Mouse (Mus musculus) natural killer cell, adult 2 months (primary cell): ENCODE measurements around the gene Kif3a.
"Not testable (repeated sequence)": the region's sequence is repeated elsewhere in the genome, so short reads cannot be mapped to it uniquely, and the experiment has no call there.

Experiments
- DNase-seq, 2 experiments: peaks; one replicate each; pipeline ENCODE4 v3.0.0; 2022; ENCODE audit warnings: low spot score in 2 of 2

Kif3a gene

GRCm38 (mm10) chr11:53543021-53543420, 24.2 kb upstream of the Kif3a start:
- DNase-seq: no peak

DNA sequence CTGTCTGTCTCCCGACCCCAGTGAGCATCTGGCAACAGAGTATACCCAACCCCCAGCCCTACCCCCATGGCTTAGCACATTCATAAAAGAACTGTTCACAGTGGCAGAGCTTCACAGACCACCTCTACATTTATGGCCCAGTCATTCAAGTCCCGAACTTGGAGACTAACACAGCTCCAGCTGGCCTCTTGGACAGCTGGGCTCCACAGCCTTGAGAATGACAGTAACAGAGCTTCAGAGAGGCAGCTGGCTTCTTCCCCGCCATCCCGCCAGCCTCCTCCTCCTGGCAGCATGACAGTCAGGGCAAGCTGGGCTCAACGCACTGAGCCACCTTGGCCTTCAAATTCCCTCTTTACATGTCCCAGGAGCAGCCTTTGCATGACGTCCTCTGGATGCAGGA, 20.9 kb upstream of the Kif3a start:
- DNase-seq: no peak

GRCm38 (mm10) chr11:53547566-53547965, 19.6 kb upstream of the Kif3a start:
- DNase-seq: no peak

DNA sequence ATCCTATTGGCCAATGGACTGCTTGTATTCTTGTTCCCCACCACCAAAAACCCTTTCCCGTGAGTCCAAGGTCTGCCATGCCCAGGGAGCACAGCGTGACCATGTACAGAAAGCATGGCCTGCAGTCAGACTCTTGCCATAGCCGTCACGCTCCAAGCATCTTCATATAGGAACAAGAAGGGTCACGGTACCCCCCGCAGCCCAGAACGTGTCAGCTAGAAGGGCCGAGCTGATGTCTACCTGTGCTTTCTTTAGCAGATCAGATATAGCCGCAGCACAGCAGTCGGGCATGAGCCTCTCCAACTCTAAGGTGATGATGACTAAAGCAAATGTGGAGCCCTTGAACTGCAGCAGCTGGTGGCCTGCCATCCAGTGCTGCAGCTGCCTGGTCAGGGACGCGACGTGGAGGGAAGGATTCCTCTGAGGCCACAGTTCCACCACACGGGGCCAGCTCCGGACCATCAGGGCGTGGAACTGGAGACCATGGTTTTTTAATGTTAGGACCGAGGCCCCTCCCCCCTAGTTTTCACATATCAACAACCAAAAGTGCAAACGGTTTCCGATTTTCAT, 19.1 kb upstream of the Kif3a start:
- DNase-seq: no peak

DNA sequence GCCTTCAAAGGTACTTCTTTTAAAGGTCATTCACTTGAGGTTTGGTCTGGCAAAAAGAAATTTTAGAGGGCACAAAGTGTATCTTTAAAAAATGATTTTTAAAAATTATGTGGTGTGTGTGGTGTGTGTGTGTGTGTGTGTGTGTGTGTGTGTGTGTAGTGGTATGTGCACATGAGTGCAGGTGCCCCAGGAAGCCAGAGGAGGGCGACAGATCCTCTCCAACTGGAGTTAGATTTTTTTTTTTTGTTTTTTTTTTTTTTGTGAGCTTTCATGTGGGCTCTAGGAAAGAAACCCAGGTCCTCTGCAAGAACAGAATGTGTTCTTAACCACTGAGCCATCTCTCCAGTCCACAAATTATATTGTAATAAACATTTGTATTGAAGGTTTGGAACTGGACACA, 16.5 kb upstream of the Kif3a start:
- DNase-seq: no peak

DNA sequence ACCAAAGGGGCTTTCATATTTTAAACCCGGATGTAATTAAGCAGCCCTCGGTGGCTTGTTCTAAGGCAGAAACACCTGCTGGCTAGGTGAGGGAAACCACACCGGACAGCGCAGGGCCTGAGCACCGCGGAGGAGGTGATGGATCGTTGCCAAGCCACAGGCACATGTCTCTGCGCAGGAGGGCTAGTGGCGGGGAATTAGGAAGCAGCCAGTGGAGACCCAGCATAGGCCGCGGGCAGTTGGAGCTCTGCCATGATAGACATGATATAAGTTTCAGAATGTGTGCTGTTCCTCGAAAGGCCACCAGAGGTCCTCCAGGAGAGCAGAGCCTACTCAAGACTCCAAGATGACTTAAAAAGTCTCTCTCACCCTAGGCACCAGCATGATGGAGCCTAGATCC, 15.4 kb upstream of the Kif3a start:
- no peak for DNase-seq

GRCm38 (mm10) chr11:53556529-53556928, 10.7 kb upstream of the Kif3a start:
- not testable (repeated sequence) for DNase-seq

- not testable (repeated sequence) for DNase-seq
Observed at GRCm38 (mm10) chr11:53557992-53558391, 9.2 kb upstream of the Kif3a start.

DNA sequence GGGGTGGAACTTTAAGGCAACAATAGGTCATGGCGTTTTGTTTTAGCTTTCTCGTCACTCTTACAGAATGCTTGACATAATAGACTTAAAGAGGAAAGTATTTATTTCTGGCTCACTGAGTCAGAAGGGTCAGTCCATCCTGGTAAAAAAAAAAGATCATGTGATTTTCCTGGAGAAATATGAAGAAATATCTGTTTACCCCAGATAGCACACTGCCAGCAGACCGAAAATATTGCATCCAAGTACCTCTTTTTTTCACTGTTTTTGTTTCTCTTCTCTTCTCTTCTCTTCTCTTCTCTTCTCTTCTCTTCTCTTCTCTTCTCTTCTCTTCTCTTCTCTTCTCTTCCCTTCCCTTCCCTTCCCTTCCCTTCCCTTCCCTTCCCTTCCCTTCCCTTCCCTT, 7.2 kb upstream of the Kif3a start:
- not testable (repeated sequence) for DNase-seq

- DNase-seq: no peak
Observed at GRCm38 (mm10) chr11:53561986-53562385, 5.2 kb upstream of the Kif3a start.

DNA sequence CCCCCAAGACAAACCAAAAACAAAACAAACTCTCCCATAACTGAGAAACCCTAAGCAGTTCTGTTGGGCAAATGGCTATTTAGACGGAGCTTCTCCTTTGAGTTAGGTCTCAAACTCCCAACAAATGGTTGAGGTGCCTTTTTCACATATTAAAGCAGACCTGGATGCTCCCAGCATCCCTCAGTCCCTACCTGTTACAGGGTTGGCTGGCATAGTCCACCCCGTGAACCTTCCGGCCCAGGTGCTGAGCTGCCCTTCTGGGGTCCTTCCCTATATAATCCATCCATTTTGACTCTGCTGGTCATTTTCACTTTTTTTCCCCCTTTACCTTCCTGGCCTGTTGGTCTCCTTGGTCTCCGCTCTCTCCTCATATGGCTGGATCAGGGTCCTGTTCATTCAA, 533 bp upstream of the Kif3a start:
- no peak for DNase-seq

GRCm38 (mm10) chr11:53580562-53580961, 13.4 kb downstream of the Kif3a start:
- DNase-seq: no peak

- no peak for DNase-seq
Observed at GRCm38 (mm10) chr11:53583151-53583550, 16.0 kb downstream of the Kif3a start.

GRCm38 (mm10) chr11:53584849-53585248, 17.7 kb downstream of the Kif3a start:
- no peak for DNase-seq

DNA sequence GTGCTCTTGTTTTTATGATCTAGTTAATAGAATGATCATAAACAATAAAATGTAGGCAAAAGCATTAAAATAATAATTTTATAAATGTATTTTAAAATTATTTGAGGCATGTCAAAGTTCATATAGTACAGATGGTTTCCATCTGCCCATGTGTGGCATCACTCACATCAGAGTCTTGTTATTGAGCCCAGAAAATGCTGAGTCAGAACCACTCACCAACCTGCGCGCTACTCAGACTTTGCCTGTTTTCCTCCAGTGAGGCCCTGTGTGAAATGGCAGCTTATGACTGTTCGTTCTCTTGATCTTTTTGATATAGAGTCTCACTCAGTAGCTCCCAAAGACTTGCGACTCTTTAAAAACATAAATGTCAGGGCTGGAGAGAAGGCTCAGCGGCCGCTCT, 18.3 kb downstream of the Kif3a start:
- no peak for DNase-seq

- DNase-seq: no peak
Observed at GRCm38 (mm10) chr11:53588279-53588678, 21.1 kb downstream of the Kif3a start.

DNA sequence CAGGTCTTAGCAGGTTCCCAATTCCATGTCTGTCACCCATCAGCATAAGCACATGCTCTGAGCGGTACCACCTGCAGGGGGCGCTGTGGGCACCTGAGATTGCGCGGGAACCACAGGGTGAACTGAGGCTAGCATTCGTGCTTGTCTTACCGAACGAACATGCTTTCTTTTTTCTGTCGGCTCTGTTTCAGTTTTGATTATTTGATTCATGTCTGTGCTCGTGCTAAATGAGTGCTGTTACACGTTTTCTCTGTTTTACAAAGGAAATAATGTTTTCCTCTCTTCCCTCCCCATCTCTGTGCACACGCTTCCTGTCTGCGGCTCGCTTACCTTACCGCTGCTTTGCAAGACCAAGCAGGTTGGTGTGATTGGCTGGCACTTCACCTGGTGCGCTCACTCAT, 23.2 kb downstream of the Kif3a start:
- peak; percentile 42 to 62 for DNase-seq

DNA sequence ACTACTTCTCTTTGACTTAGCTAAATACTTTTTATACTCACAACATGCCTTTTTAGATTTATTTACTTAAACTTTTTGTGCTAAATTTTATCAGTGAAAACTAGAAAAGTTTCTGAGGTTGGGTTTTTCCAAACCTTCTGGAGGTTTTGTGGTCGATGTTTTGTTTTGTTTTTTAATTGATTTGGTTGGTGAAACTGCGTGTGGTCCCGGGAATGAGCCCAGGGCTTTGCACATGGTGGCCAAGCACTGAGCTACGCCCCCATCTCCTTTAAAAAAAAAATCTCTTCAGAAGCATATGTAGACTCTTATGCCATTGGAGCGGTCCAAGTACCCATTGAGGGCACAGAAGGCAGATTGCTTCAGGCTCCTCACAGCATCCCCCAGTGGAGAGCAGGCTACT, 23.9 kb downstream of the Kif3a start:
- no peak for DNase-seq

DNA sequence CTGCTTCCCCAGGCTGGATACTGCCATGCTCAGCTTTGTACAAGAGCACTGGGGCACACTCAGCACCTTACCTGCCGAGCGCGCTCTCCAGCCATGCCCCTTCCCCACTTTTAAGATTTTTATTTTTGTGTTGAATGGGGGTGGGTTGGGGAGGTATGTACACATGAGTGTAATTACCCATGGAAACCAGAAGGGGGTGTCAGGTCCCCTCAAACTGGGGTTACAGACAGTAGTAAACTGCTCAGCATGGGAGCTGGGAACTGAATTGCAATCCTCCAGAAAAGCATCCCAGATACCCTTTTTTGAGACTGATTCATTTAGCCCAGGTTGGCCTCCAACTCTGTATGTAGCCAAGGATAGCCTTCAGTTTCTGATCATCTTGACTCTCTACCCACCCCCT, 37.8 kb downstream of the Kif3a start:
- DNase-seq: no peak

DNA sequence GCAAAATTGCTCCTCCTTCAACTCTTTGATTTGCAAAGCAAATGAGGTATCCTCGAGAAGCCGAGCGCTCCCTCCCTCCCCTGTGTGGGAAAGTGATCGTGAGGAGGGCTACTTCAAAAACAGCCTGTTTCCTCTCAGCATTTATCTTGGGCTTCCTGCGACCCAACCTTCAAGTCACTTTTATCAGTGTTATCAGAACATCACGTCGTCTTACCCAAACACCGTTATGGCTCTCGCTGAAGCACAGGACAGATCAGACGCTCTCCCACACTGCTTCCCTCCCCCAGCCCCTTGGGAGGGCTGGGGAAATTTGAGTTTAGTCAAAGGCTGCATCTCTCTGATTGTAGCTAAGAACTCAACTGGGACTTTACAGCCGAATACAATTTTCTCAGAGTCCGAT, 38.4 kb downstream of the Kif3a start:
- no peak for DNase-seq

DNA sequence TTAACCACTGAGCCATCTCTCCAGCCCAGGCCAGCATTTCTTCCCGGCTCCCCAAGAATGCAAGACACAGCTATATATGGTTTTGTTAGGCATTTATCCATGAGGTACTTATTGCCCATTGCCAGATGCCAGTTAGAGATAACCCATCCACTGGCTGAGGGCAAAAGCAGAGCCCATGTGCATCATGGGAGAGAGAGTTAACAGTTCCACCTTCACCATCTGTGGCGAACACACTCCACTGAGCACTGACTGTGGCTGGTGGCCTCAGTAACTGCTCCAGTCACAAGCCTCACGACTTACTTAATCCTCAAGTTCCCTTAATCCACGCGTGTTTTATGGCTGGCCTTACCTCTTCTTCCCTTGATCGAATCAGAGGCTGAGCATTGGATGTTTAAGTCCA, 42.1 kb downstream of the Kif3a start:
- DNase-seq: no peak

DNA sequence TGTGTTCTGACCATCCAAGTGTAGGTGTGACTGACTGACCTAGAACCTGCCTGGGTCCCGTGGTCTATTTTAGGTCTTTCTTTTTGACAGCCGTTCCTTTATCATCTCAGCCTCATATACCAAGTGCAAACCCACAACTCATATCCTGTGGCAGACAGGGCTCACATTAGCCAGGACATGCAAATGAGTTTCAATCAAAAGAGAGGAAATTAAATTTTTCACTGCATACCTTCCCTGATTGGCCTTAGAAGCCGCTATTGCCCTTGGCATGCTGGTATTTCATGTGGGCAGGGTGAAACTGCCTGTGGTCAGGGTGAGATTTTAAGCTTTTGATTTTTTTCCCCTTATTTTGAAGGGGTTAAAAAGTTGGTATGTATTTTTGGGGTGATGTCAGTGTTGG, 42.5 kb downstream of the Kif3a start:
- peak; percentile 45 to 70 for DNase-seq

- DNase-seq: no peak
Observed at GRCm38 (mm10) chr11:53615172-53615571, 48.0 kb downstream of the Kif3a start.

DNA sequence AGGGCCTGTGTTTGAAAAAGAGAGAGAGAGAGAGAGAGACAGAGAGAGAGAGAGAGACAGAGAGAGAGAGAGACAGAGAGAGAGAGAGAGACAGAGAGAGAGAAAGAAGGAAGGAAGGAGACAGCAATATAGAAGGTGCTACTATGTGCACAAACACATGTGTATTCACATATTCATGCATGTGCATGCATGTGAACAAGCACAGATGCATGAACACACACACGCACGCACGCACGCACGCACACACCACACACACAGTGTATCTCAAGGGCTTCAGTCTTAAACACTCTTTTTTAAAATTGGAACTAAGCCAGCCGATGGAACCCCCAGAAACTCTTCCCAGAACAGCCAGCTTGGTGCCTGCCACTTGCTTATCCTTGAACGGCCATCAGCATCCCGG, 48.4 kb downstream of the Kif3a start:
- DNase-seq: no peak
